ENCODE assay signal across 18 mouse cellular contexts in the genomic region with DNA sequence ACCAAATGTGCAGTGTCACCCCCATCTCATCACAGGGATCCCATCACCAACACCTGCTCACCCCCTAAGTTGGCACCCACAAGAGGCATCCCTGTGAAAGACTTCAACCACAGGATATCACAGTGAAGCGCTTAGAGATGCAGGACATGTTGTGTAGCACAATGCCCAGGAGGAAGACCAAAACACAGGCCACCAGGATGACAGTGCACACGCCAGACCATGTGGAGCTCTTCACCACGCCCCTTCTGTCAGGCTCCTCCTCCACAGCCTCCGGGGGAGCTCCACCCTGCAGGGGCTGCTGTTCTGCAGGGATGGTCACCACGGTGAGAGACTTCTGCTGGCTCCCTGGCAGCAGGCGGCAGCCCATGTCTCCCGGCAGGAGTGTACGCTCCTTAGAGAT.
DNase-seq lines count a peak whose midpoint lies in the region; ATAC-seq and TF ChIP-seq lines count a peak whose summit lies in the region.
"Had no signal": no experiment of that assay in that cellular context is flagged by ENCODE, and none has a peak within 500 bp of the region (broad histone marks: within the 10 kb centered on the region; RNA-seq: fewer than 3 reads in every experiment).

No protein-coding gene starts in this region.

- 60% methylated on average over 8 of the region's 8 CpGs for WGBS in heart, embryonic 11.5 days (ENCODE audit: insufficient replicate concordance)
- 58% methylated on average over 8 of the region's 8 CpGs for WGBS in heart, embryonic 10.5 days
- 59% methylated on average over 8 of the region's 8 CpGs for WGBS in kidney, postnatal 0 days
- whole genome bisulfite sequencing in neural tube, embryonic 14.5 days = 80% methylated on average over 8 of the region's 8 CpGs
- WGBS in neural tube, embryonic 15.5 days = 79% methylated on average over 8 of the region's 8 CpGs

- no peak overlapping the region for H3K4me3 ChIP-seq in heart, embryonic 11.5 days (ENCODE audit: low read depth, low read length)
- no peak overlapping the region for H3K4me3 ChIP-seq in heart, embryonic 10.5 days
- H3K4me3 ChIP-seq in kidney, postnatal 0 days (replicated peaks; ENCODE audit: low read depth, low read length) = no peak overlapping the region
- H3K4me3 ChIP-seq in neural tube, embryonic 14.5 days (ENCODE audit: low read depth, low read length) = no peak overlapping the region
- H3K4me3 ChIP-seq in neural tube, embryonic 15.5 days (replicated peaks) = no peak overlapping the region
- H3K4me3 ChIP-seq: heart, embryonic 12.5 days; hindbrain, embryonic 13.5 days had no signal

- H3K9me3 ChIP-seq in heart, embryonic 11.5 days (replicated peaks; ENCODE audit: control insufficient read depth, low read length) = no peaks in the 10 kb centered on the region
- H3K9me3 ChIP-seq in heart, embryonic 10.5 days = no peaks in the 10 kb centered on the region
- H3K9me3 ChIP-seq in kidney, postnatal 0 days (replicated peaks; ENCODE audit: low read length) = no peaks in the 10 kb centered on the region
- no peaks in the 10 kb centered on the region for H3K9me3 ChIP-seq in neural tube, embryonic 14.5 days (ENCODE audit: control insufficient read depth, low read length)
- no peaks in the 10 kb centered on the region for H3K9me3 ChIP-seq in neural tube, embryonic 15.5 days (replicated peaks)
- H3K9me3 ChIP-seq: heart, embryonic 12.5 days; hindbrain, embryonic 13.5 days had no signal

- H3K27ac ChIP-seq in heart, embryonic 11.5 days (ENCODE audit: low read depth, low read length) = no peak overlapping the region
- no peak overlapping the region for H3K27ac ChIP-seq in heart, embryonic 10.5 days
- H3K27ac ChIP-seq in kidney, postnatal 0 days = no peak overlapping the region
- H3K27ac ChIP-seq in neural tube, embryonic 14.5 days (ENCODE audit: low read depth, low read length) = no peak overlapping the region
- H3K27ac ChIP-seq in neural tube, embryonic 15.5 days (replicated peaks) = no peak overlapping the region
- H3K27ac ChIP-seq: hindbrain, embryonic 13.5 days had no signal

- no peaks in the 10 kb centered on the region for H3K36me3 ChIP-seq in heart, embryonic 11.5 days (ENCODE audit: control insufficient read depth, insufficient read depth, low read length)
- H3K36me3 ChIP-seq in heart, embryonic 10.5 days = no peaks in the 10 kb centered on the region
- H3K36me3 ChIP-seq in kidney, postnatal 0 days (ENCODE audit: insufficient read depth, low read length) = no peaks in the 10 kb centered on the region
- no peaks in the 10 kb centered on the region for H3K36me3 ChIP-seq in neural tube, embryonic 14.5 days (ENCODE audit: control insufficient read depth, insufficient read depth, low read length)
- peaks cover 8% of the 10 kb centered on the region for H3K36me3 ChIP-seq in neural tube, embryonic 15.5 days
- H3K36me3 ChIP-seq: heart, embryonic 12.5 days had no signal

- DNase-seq in heart, embryonic 10.5 days (ENCODE audit: low spot score) = no peak
- DNase-seq in kidney, postnatal 0 days (ENCODE audit: low spot score) = no peak
- DNase-seq in kidney, postnatal 36 days = no peak
- no peak for DNase-seq in spleen, adult 12 weeks (ENCODE audit: low spot score)
- DNase-seq: adrenal gland, adult 2 months; cerebellum, adult 11 months; cerebellum, adult 9-11 months; gastrocnemius, postnatal 36 days; heart, postnatal 10 days; kidney, postnatal 10 days; layer of hippocampus, postnatal 36 days; thymus, postnatal 14 days had no signal

- no peaks in the 10 kb centered on the region for H3K27me3 ChIP-seq in heart, embryonic 11.5 days (ENCODE audit: control insufficient read depth, insufficient read depth, low read length)
- H3K27me3 ChIP-seq in heart, embryonic 10.5 days (ENCODE audit: insufficient read depth, poor library complexity, severe bottlenecking) = no peaks in the 10 kb centered on the region
- H3K27me3 ChIP-seq in kidney, postnatal 0 days (ENCODE audit: insufficient read depth, low read length) = no peaks in the 10 kb centered on the region
- no peaks in the 10 kb centered on the region for H3K27me3 ChIP-seq in neural tube, embryonic 14.5 days (ENCODE audit: control insufficient read depth, insufficient read depth, low read length)
- H3K27me3 ChIP-seq in neural tube, embryonic 15.5 days (replicated peaks) = no peaks in the 10 kb centered on the region
- H3K27me3 ChIP-seq: heart, embryonic 12.5 days; hindbrain, embryonic 13.5 days had no signal

- no peak for TF ChIP-seq CTCF in kidney, postnatal 0 days (IDR thresholded peaks at IDR 0.05; ENCODE audit: low read depth)

- ATAC-seq in heart, embryonic 11.5 days (replicated peaks; ENCODE audit: insufficient number of reproducible peaks, low FRiP score, low TSS enrichment) = 0 out of 2 replicates have a peak, but pooled peaks have one; percentile 39
- ATAC-seq in kidney, postnatal 0 days (replicated peaks; ENCODE audit: low FRiP score, low read depth) = 0 out of 2 replicates have a peak, but pooled peaks have one; percentile 52
- 0 out of 2 replicates have a peak, but pooled peaks have one; percentile 46 for ATAC-seq in neural tube, embryonic 14.5 days (ENCODE audit: low read depth)
- no peak for ATAC-seq in neural tube, embryonic 15.5 days (ENCODE audit: low FRiP score)
- ATAC-seq: inflammation-experienced regulatory T-cells, adult 6 months had no signal

- H3K4me1 ChIP-seq in heart, embryonic 11.5 days (ENCODE audit: control insufficient read depth, insufficient read depth, low read length) = no peaks in the 10 kb centered on the region
- no peaks in the 10 kb centered on the region for H3K4me1 ChIP-seq in heart, embryonic 10.5 days
- no peaks in the 10 kb centered on the region for H3K4me1 ChIP-seq in kidney, postnatal 0 days (replicated peaks; ENCODE audit: insufficient read depth, low read length)
- H3K4me1 ChIP-seq in neural tube, embryonic 14.5 days (ENCODE audit: control insufficient read depth, insufficient read depth, low read length) = no peaks in the 10 kb centered on the region
- H3K4me1 ChIP-seq in neural tube, embryonic 15.5 days = 0 out of 2 replicates have a peak, but pooled peaks cover 2% of the 10 kb centered on the region
- H3K4me1 ChIP-seq: hindbrain, embryonic 13.5 days had no signal

- H3K4me2 ChIP-seq in heart, embryonic 11.5 days = no peak overlapping the region
- no peak overlapping the region for H3K4me2 ChIP-seq in kidney, postnatal 0 days (ENCODE audit: low read length)
- no peak overlapping the region for H3K4me2 ChIP-seq in neural tube, embryonic 14.5 days (ENCODE audit: low read depth, low read length)
- H3K4me2 ChIP-seq in neural tube, embryonic 15.5 days = no peak overlapping the region
- H3K4me2 ChIP-seq: heart, embryonic 12.5 days; hindbrain, embryonic 13.5 days had no signal

- no peak overlapping the region for H3K9ac ChIP-seq in heart, embryonic 11.5 days (ENCODE audit: low read depth, low read length)
- no peak overlapping the region for H3K9ac ChIP-seq in kidney, postnatal 0 days (ENCODE audit: low read depth, low read length)
- no peak overlapping the region for H3K9ac ChIP-seq in neural tube, embryonic 14.5 days (replicated peaks; ENCODE audit: low read depth, low read length)
- H3K9ac ChIP-seq in neural tube, embryonic 15.5 days (replicated peaks) = no peak overlapping the region
- H3K9ac ChIP-seq: heart, embryonic 12.5 days; hindbrain, embryonic 13.5 days had no signal
